Mouse (Mus musculus) bone marrow, adult 2 months (tissue): Measurements from ENCODE around the gene Pax4.

Experiments
- CTCF ChIP-seq: fragments of 200-500 bp; IDR thresholded peaks from 2 replicates; pipeline ENCODE4 v1.5.1; 2011; ENCODE audit warnings: low read length, control low read depth; ENCODE audit not compliant: control insufficient read depth, insufficient read depth
- POLR2A ChIP-seq: fragments of 200-500 bp; IDR thresholded peaks from 2 replicates; pipeline ENCODE4 v1.6.1; 2011; ENCODE audit warnings: low read depth, mild to moderate bottlenecking, control low read depth, low read length, borderline replicate concordance; ENCODE audit not compliant: control insufficient read depth

DNA sequence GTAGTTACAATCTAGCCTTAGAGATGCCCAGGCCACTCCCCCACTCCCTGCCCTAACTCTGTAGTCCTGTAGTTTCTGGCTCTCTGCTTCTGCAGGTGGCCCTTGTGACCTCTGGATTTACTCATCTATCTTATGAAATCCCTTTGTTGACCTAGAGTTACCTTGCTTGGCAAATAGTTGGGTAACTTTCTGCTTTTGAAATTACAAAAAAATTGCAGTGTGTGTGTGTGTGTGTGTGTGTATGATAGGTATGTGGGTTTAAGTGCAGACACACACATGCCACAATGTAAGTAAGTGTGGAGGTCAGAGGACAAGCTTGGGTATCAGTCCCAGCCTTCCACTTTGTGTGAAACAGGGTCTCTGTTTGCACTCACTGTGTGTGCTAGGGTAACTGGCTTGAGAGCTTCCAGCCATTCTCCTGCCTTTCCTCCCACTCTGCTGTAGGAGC, 10.1 kb upstream of the Pax4 start:
- TF ChIP-seq POLR2A (no peak), CTCF (no peak)
